Mouse (Mus musculus): ENCODE data around the gene Fblim1.

The Fblim1 gene

DNA sequence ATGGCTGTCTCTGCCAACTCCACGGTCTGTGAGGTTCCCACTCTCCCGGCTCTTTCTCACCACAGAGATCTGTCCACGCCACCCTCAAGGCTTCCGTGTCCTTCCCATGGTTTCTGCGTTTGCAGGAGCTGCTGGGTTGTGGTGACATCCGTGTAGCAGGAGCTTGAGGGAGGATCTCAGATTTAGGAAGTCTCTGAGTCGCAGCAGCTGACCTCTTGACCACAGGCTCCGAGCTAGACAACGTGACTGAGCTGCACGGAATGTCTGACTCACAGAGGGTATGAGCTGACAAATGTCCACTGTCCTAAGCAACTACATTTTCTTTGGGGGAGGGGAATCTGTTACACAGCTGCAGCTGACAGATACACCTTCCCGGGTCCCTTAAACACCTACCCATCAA is at the start of gene Fblim1:
Fblim1 (minus strand) TSS at position 236 of the 400 bp plus-strand sequence.
- DNase-seq (ENCODE audit: low spot score): no peak

DNA sequence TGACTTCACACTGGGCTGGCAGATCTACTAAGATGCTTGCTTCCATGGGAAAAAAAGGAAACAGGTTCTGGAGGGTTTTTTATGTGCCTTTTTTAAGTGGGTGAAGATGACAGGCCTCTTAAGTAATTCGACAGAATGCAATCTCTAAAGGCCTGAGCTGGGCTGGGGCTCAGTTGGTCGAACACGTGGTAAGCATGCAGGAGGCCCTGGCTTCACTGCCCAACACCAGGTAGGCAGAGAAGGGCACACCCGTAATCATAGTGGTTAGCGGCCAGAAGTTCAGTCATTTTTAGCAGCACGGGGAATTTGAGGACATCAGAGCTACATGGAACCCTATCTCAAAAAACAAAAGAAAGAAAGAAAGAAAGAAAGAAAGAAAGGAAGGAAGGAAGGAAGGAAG is 48.6 kb upstream of the Fblim1 start:
- no peak for DNase-seq (ENCODE audit: low spot score)

GRCm38 (mm10) chr4:141653813-141654212 is 47.9 kb upstream of the Fblim1 start:
- DNase-seq (ENCODE audit: low spot score): no peak

GRCm38 (mm10) chr4:141653044-141653443 is 47.1 kb upstream of the Fblim1 start:
- DNase-seq (ENCODE audit: low spot score): no peak

DNA sequence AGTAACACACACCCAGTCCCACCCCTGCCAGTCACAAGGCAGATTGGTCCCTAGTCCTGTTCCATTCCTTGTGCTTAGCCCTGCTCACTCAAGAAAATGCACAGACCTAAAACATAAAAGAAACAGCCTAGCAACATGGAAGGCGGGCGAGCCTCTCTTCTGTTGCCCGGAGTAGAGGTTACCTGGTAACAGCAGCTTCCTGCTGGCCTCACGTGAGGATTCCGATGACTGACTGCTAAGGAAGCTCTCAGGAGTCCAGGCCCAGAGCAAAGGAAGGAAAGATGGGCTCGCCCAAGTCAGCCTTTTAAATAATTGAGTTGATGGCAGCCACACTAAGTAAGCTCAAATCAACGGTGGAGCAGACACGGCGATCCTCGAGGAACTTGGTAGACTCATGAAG is 46.0 kb upstream of the Fblim1 start:
- DNase-seq (ENCODE audit: low spot score): no peak

DNA sequence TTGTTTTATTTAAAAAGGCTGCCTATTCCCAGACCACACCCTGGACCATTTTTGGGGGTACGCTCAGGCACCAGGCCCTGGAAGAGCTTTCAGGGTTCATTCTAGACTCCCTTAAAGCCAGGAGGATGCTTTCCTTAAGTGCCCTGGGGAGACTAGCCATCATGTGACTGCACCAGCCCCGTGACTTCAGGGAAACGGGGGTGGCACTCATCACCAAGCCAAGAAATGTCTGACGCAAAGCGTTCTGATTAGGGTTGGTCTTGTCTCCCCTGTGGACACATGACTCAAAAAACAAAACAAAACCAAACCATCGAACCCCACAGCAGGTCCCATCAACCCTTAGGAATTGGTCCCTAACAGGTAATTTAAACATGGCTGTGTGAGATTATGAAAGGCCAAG is 45.4 kb upstream of the Fblim1 start:
- DNase-seq (ENCODE audit: low spot score): no peak

- no peak for DNase-seq (ENCODE audit: low spot score)
Measured at GRCm38 (mm10) chr4:141649244-141649643, 43.3 kb upstream of the Fblim1 start.

DNA sequence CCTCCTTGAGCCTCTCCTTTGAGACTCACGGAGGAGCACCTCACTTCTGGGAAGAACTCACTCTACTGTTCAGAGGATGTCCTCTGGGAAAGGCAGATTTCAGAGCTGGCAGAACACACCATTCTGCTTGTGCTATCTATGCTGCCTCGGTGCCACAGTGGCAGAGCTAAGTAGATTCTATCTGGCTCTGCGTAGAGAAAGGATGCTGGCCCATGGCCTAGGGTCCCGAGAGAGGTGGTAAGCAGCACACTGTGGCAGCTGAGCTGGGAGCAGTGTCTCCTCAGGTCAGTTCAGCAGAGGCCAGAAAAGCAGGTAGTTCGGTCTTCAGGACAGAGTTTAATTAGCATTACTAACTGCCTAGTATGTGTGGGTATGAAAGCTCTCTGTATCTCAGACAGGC is 42.4 kb upstream of the Fblim1 start:
- DNase-seq (ENCODE audit: low spot score): no peak

DNA sequence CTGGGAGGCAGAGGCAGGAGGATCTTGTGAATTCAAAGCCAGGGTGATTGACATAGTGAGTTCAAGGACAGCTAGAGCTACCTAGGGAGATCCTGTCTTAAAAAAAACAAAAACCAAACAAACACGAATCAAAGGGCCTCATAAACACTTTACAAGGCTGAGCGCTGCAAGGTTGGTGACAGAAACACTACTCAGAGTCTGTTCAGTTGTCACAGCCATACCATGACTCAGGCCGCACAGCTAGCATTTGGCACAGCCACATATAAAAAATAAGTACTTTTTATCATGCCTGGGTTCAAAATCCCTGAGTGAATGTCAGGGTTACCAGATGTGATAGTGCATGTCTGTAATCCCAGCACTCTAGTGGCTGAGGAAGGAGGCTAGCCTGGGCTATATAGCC is 41.3 kb upstream of the Fblim1 start:
- DNase-seq (ENCODE audit: low spot score): no peak

GRCm38 (mm10) chr4:141645988-141646387 is 40.1 kb upstream of the Fblim1 start:
- no peak for DNase-seq (ENCODE audit: low spot score)

DNA sequence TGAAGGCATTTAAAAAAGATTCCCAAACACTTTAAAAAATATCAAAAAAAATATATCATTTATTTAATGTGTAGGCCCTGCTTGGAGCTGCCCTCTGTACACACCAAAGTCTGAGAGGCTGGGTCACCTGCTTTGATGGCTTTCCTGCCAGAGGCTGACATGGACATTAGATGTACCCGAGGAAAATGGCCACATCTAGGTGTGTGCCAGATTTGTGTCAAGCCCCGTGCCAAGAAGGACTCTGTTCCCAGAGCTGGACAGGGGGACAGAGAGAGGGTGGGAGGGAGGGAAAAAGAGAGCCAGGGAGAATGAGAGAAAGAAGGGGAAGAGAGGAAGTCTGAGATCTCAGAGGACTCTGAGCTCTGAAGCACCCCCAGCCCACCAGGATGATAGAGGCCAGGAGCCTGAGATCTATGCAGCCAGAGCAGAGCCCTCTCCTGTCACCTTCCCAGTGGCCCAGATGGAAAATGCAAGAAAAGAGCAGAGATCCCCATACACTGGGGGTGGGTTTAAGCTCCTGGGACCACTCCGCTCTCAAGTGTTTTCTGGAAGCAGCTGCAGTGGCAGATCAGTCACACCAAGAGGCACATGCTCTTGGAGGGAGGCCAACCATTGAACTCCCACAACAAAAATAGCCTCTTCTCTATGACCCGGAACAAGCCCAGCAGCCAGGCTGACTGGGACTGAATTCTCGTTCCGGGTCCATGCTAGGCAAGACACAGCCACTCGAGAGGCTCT is 37.4 kb upstream of the Fblim1 start:
- DNase-seq (ENCODE audit: low spot score): no peak

GRCm38 (mm10) chr4:141641961-141642811 is 36.3 kb upstream of the Fblim1 start:
- no peak for DNase-seq (ENCODE audit: low spot score)

DNA sequence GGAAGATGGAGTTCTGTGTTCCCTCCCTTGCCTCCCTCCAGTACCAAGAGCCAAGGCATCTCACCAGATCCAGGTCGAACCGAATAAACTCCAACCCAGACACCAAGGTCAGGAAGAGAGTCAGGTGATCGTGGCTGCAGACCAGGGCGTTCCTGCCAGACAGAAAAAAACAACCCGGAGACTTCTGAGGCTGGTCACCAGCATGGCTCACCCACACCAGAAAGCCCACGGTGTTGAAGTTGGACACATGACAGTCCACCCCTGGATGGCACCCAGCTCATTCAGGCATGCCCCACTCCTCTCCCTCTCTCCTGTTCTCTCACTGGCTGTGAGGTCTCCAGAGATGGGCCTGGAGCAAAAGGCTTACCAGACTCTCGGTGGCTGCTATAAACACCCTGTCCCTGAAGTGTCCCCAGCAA is 35.5 kb upstream of the Fblim1 start:
- DNase-seq (ENCODE audit: low spot score): no peak

- no peak for DNase-seq (ENCODE audit: low spot score)
Measured at GRCm38 (mm10) chr4:141639474-141639873, 33.6 kb upstream of the Fblim1 start.

GRCm38 (mm10) chr4:141636693-141637092 is 30.8 kb upstream of the Fblim1 start:
- DNase-seq (ENCODE audit: low spot score): no peak

- peak; percentile 80 for DNase-seq (ENCODE audit: low spot score)
Measured at GRCm38 (mm10) chr4:141635991-141636390, 30.1 kb upstream of the Fblim1 start.

GRCm38 (mm10) chr4:141632111-141632873 is 26.4 kb upstream of the Fblim1 start:
- DNase-seq (ENCODE audit: low spot score): no peak

DNA sequence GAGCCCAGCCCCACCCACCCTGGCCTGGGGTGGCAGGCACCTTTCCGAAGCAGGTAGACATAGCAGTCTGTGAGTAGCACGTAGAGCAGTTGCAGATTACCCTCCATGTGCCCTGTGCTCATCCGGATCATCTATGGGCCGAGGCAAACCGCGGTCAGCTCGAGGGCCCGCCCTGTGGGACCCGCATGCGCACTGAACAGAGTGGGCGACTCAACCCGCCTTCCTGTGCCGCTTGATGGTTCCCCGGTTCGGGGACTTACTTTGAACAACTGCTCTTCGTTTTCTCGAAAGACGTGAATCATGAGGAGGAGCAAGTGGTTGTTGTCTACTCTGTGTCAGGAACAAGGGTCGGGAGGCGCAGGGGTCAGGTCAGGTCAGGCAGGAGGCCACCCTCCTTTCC is 25.4 kb upstream of the Fblim1 start:
- DNase-seq (ENCODE audit: low spot score): no peak

GRCm38 (mm10) chr4:141630021-141630420 is 24.1 kb upstream of the Fblim1 start:
- DNase-seq (ENCODE audit: low spot score): no peak

GRCm38 (mm10) chr4:141628661-141629060 is 22.8 kb upstream of the Fblim1 start:
- DNase-seq (ENCODE audit: low spot score): no peak

- DNase-seq (ENCODE audit: low spot score): no peak
Measured at GRCm38 (mm10) chr4:141627502-141627901, 21.6 kb upstream of the Fblim1 start.

DNA sequence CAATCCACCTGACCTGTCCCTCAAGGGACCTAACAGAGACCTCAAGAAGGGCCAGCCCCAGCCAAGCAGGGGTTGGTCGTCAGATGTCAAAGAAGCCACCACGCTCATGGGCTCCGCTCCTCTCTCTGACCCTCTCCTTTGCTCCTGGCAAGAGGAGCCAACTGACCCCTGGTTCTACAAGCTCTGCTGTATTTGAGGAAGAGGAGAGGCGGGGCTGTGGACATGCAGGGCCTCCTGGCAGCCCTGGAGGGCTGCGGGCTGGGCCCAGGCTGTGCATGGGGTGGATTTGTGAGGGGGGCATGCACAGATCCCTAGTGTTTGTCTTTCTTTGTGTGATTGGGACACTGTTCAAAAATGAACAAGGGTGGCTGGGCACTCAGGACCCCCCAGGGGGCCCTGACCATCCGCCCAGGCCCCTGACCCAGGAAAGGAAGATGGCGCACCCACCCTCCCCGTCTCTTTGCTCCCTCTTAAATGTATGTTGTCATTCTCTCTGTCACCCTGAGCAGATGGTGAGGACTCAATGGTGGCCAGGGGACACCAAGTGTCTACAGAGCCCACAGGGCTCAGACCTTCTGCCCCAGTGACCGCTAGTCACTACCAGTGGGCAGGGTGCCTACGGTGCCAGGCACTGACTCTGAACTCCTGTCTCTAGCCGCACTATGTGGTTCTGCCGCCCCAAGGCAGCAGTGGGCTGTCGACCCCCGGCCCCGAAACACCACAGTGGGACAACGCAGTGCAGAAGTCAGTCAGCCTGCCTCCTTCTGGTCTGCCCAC is 20.1 kb upstream of the Fblim1 start:
- DNase-seq (ENCODE audit: low spot score): no peak

Data from embryo, embryonic 10 days (tissue).